Mouse (Mus musculus) thymus, adult 18-20 months (tissue): ENCODE data around the gene Flywch1.
A peak's percentile ranks its signal among the peaks of the same experiment; 100 is the strongest.

Experiments
- DNase-seq, 2 experiments: peaks; one replicate each; pipeline ENCODE4 v3.0.0; 2022; ENCODE audit warnings: mixed read lengths in 2 of 2

Gene Flywch1

DNA sequence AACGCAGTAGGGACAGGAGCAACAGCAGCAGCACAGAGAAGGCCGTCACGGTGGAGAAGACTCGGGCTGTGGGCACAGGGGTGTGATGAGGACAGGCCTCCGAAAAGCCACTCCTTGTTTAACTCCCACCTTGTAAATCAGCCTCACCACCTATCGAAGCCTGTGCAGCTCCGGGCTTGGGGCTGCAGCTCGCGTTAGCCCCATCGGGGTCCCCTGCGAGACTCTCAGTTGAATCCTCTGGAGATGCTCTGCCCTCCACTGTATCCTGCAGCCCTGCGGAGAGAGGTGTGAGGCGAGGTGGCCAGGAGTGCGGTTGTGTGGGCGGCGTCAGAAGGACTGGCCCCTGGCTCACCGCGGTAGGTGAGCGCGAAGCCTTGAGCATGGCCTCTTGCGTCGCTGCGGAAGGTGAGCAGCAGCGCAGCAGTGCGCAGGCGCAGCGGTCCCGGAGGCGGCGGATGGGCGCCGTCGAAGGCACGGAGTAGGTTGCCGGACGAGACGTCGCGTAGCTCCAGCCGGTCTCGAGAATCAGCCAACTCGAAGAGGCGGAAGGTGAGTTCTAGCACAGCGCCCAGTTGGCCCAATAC, 29.1 kb downstream of the Flywch1 start:
- no peak for DNase-seq

DNA sequence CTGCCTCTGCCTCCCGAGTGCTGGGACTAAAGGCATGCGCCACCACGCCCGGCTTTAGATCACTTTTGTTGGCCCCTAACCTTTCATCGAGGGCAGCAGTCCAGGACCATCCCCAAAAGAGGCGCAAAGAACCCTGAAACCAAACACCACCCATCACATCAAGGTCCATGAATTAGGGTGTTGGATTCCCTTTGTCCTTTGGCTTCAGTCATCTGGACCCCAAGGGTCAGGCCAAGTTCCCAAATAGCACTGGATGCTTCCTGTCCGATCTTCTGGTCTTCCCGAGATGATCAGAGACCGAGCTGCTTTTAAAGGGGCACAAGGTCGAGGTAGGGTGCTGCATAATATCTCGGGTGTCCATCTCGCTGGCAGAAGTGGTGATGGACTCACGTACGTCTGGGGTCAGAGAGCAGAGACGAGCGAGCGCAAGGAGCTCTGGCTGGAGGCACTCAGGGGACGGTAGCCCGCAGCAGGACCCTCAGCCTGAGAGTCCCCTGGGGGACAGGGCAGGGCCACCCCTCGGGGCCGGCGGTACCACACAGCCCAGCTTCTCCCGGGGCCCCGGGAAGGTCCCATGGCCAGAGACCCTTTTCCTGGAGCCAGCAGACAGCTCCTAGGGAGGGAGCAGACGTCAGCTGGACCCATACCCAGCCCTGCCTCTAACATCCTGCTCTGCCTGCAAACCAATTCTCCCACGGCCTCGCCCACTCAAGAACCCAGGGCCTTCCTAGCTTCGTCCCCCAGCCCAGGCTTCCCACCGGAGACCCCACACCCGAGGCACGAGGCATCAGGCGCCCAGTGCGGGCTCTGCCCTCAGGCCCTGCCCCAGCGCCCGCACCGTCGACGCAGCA, 29.8 kb downstream of the Flywch1 start:
- no peak for DNase-seq

GRCm38 (mm10) chr17:23740598-23741021, 30.8 kb downstream of the Flywch1 start, which contains the start of gene Paqr4:
Gene Paqr4, minus strand, starts transcription at chr17:23740867.
- no peak for DNase-seq

- DNase-seq, result peak; percentile 54 to 59
Observed at GRCm38 (mm10) chr17:23740136-23740584, 31.2 kb downstream of the Flywch1 start.

DNA sequence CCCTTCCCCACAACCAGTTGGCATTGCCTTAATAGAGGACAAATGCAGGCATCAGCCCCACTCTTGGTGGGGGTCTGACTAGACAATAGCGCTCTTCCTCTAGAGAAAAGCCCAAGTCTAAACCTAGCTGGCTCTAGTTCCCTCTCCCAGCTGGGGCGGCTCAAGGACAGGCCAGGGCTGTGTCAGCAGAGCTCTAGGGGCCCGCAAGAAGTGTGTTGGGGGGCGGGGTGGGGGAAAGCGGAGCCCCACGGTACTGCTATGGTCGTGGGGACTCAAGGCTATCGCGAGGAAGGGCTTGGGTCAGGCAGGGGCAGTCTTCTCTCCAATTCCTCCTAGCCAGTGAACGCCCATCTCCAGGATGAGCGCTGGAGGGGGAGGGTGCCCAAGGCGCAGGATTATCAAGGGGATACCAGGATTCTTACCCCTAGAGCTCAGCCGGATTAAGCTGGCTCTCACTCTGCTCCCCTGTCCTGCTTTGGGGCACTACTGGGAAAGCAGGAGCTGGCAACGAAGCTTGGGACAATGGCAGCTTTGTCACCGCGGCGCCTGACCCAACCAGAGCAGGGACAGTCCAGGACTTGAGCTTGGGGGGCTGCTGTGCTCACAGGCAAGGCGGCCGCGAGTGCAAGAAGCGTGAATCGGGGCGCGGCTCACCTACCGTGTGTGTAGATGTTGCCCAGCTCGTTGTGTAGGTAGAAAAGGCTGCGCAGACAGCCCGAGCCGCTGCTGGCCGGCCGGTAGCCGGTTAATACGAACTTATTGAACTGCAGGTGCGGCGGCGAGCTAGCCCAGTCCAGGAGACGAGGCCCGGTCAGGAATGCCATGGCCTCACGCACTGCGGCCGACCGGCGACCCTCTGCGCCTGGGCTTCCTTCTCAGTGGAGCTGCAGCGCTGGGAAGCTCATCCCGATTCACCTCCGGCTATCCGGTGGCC, 31.9 kb downstream of the Flywch1 start:
- no peak for DNase-seq

DNA sequence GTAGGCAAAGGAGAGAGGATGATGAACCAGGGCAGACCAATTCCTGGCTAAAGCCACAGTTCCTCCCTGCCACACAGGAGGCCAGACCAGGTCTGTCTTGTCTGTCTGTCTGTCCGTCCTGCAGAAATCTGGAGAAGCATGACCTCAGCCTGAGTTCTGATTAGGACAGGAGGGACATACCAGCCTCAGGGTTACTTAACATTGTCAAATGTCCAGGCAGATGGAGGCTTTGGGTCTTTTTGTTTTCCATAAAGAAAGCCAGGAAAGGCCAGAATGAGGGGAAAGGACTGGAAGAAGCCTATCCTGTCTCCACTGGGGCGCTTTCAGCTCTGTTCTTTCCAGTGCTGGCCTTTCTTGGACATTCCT, 32.6 kb downstream of the Flywch1 start:
- no peak for DNase-seq

- no peak for DNase-seq
Observed at GRCm38 (mm10) chr17:23737493-23738445, 33.6 kb downstream of the Flywch1 start.

DNA sequence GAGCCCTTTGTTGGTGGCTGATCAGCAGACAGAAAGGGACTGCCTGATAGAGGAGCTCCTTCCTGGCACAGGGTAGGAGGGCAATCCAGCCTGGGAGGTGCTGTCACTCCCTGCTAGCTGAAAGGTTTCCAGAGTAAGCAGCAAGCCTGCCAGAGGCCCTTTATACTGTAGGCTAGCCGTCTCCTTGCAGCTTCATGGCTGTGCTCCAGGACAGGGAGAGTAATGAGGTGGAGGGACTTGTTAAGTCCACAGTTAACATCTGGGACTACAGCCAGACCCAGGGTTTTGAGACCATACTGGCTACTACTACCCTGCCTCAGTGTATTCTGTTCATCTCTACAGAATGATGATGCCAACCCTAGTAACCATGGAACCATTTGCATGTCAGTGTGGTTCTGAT, 37.1 kb downstream of the Flywch1 start:
- no peak for DNase-seq

GRCm38 (mm10) chr17:23730441-23730840, 41.0 kb downstream of the Flywch1 start:
- no peak for DNase-seq

DNA sequence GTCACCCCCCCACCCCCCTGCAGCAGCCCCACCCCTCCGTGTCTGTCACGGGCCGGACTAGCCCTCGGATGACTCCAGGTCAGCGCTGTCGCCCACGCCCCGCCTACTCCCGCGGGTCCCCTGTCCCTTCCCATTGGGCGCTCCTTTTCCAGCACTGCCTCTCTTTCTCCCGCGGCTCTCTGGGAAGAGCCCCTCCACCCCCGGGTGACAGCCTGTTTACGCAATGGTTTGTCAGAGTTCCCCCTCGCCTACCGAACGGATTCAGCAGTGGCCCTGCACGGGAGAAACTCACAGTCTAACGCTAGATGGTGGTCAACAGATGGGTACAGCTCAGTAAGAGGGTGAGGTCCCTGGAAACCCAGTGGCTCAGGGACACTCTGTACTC, 44.7 kb downstream of the Flywch1 start:
- DNase-seq, result peak; percentile 38 to 63

DNA sequence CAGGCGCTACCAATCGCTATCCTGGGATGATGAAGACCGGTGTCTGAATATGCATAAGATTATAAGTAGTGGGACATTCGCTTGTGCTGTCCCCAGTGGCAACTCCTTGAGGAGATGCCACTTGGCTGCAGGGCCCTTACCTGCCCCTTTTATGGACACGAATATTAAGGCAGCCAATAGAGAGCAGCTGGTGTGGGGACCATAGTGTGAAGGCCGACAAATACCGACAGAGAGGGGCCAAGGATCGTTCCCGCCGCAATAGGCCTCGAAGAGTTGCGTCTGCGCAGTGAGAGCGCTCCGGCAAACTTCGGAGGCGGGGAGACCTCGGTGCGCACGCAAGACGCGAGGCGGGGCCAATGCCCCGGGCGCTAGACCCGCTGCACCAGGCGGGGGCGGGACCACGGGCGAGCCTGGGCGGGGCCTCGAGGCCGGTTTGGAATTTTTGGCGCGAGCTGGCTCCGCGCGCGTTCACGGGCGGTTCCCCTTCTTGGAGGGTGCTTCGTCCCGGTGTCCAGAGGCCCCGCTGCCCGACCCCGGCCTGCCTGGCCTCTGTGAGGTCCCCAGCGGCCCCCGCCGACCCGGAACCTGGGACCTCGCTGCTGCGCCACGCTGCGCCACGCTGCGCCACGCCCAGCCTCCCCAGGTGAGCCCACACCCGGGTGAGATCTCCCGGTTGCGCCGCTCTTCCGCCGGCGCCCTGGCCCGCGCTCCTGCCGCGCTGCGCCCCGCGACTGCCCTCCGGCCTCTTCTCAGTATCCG, 45.2 kb downstream of the Flywch1 start, which contains the start of gene Pkmyt1:
TSS of gene Pkmyt1 (plus strand) at position 338 of the 759 bp plus-strand sequence.
- peak; percentile 90 to 91 for DNase-seq

DNA sequence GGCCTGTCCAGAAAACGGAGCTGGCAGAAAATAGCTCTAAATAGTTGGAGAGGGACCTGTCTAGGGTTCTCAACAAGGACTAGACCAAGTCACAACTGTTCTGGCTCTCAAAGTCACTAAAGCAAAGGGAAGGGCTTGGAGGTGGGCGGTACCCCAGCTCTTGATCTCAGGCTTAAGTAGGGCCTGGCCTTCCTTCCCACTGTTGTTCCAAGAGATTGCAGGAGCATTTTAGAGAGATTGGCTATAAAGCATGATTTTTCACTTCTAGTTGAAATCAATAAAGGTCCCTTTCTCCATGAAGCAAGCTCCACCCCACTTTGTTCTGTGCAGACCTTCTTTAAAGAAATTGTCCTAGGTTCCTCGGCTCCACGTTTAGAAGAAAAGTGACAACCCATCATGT, 45.9 kb downstream of the Flywch1 start:
- DNase-seq, result no peak

DNA sequence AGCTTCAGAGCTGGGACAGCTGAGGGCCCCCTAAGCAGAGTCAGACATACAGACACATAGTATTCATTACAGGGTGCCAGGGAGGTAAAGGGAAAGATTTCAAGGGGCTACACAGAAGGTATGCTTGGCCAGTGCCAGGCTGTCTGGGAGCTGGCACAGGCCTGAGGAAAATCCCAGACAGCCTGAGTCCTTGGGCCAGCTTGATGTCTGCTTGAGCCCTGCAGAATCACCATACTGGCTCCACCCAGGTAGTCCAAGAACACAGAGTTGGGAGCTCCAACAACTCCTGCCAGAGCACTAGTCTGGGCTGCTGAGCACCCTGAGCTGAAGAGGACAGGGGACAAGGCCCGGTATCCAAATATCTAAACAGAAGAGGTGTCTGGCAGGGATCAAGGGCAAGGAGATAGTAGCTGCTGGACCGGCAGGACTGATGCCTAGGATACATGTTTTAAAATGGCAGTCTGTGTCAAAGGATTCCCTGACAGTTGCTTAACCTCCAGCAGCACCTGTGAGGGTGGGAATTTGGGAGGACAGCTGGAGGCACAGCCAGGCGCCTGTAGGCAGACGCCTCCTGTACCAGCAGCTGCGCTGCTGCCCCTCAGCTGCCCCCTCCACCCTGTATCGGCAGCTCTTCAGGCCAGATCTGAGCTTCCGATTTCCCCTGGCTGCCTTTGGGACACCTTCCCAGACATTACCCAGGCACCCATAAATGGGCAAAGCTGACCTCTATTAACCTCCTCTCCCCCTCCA, 48.9 kb downstream of the Flywch1 start, which contains the start of gene 1520401A03Rik:
TSS of gene 1520401A03Rik (minus strand) at position 408 of the 750 bp plus-strand sequence.
- DNase-seq, result no peak

- DNase-seq, result no peak
Observed at GRCm38 (mm10) chr17:23721886-23722285, 49.5 kb downstream of the Flywch1 start.

DNA sequence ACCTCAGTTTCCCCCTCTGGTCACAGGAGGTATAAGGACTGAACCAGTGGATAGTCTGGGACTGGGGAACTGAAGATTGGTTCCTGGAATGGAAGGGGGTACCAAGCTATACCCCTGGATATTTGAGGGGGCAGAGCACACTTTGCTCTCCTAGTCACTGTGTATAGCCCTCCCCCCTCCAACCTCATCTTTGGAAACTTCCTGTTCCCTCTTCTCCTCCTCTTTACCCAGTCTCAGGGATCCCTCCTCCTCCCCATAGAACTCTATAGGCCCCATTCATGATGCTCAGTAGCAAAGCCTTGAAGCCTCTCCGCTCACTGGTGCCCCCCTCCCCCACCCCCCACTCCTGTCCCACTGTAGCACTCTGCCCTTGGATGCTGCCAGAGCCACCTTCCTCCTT, 51.9 kb downstream of the Flywch1 start:
- no peak for DNase-seq

DNA sequence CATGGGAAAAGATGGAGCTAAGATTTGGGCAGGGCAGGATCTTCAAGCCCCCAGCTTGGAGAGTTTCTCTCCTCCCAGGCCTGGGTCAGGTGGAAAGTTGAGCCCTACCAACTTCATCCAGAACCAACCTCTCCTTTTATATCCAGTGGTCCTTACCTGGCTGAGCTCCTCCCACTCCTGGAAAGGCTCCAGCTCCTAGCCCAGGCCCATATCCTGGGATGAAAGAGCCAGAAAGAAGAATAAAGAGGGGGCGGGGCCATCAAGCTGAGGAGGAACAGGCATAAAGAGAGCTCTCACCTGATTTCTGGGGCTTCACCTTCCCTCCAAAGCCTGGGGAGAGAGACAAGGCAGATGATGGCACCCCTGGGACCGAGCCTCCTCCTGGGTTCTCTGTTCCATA, 54.4 kb downstream of the Flywch1 start:
- DNase-seq, result no peak

- peak in 1 of 2 experiments; percentile 31 for DNase-seq
Observed at GRCm38 (mm10) chr17:23706212-23706611, 65.2 kb downstream of the Flywch1 start.

- no peak for DNase-seq
Observed at GRCm38 (mm10) chr17:23705525-23706104, 65.8 kb downstream of the Flywch1 start.

DNA sequence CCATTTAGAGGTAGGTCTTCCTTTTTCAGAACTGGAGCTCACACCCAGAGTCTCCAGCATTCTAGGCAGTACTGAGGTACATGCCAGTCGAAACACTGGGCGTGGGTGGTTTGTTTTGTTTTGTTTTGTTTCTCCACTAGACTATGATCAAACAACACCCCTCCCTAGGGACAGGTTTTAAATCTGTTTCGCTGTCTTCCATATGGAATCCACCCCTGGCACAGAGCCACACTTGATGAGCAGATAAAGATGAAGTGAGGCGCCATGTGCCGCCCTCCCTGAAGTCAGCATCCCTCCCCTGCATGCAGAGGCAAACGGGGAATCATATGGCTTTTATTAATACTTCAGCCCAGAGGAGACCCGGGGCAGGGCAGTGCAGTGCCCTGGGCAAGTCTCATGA, 66.7 kb downstream of the Flywch1 start:
- DNase-seq, result no peak

GRCm38 (mm10) chr17:23703301-23703700, 68.1 kb downstream of the Flywch1 start:
- no peak for DNase-seq
